Mouse (Mus musculus): Measurements from ENCODE around the gene Terf2ip. TPM values are rescaled to one million over a fixed set of nuclear protein-coding genes. Genes with fewer than 3 reads are reported as not detected.

Terf2ip gene
- polyA plus RNA-seq, 1 experiment from 2014 or later: 57.4 TPM

DNA sequence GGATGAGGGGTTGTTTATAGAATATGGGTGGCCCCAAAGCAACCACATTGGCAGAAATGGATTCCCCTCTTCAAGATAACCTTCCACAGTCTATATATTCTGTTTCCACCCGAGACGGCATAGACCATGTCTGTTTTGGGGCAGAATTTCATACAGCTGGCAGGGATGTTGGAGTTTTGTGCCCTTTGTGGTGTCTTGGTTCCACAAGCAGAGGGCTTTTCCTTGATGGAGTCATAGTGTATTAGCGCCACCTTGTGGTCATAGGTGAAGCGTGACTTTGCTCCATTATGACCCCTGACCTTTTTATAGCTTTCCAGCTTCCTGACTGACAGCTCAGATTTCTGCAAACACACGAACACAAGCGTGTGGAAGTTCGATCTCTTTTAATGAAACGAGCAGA lies 23.4 kb downstream of the Terf2ip start:
- Histone ChIP-seq H3K9me3 (ENCODE audit: control insufficient read depth, low read length) (no peaks in the 10 kb centered on the region), H3K9ac (no peak overlapping the region), H3K4me1 (replicated peaks; ENCODE audit: control insufficient read depth, insufficient read depth, low read length) (no peaks in the 10 kb centered on the region), H3K36me3 (replicated peaks; ENCODE audit: control insufficient read depth, insufficient read depth) (no peaks in the 10 kb centered on the region), H3K4me2 (replicated peaks) (no peak overlapping the region), H3K27me3 (ENCODE audit: control insufficient read depth, insufficient read depth, low read length) (no peaks in the 10 kb centered on the region), H3K4me3 (replicated peaks; ENCODE audit: low read length) (no peak overlapping the region), H3K27ac (no peak overlapping the region)
- ATAC-seq (ENCODE audit: low FRiP score): no peak
- WGBS: 14% methylated on average over 8 of the region's 8 CpGs
- DNase-seq (ENCODE audit: low spot score): peak; percentile 64

DNA sequence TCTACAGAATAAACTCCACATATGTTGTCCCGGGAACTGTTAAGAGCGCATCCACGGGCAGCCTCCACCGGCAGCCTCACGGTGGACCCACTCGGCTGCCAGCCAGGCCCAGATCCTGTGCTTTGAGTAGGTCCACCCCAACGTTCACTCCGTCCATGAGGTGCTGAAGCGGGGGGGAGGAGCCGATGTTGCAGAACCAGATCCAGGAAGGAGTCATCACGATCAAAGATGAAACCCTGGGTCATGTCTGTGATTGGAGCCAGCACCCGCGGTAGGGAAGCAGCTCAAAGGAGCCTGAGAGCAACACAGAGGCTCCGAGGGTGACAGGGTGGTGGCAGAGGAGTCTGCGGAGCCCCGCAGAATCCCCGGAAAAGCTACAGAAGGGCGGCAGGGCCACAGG lies 26.3 kb downstream of the Terf2ip start:
- Histone ChIP-seq H3K9me3 (ENCODE audit: control insufficient read depth, low read length) (no peaks in the 10 kb centered on the region), H3K4me3 (replicated peaks; ENCODE audit: low read length) (no peak overlapping the region), H3K36me3 (replicated peaks; ENCODE audit: control insufficient read depth, insufficient read depth) (no peaks in the 10 kb centered on the region), H3K4me1 (replicated peaks; ENCODE audit: control insufficient read depth, insufficient read depth, low read length) (no peaks in the 10 kb centered on the region), H3K27ac (no peak overlapping the region), H3K4me2 (replicated peaks) (no peak overlapping the region), H3K9ac (no peak overlapping the region), H3K27me3 (ENCODE audit: control insufficient read depth, insufficient read depth, low read length) (no peaks in the 10 kb centered on the region)
- DNase-seq (ENCODE audit: low spot score) (no peak), ATAC-seq (ENCODE audit: low FRiP score) (no peak)
- 83% methylated on average over 18 of the region's 18 CpGs for WGBS

DNA sequence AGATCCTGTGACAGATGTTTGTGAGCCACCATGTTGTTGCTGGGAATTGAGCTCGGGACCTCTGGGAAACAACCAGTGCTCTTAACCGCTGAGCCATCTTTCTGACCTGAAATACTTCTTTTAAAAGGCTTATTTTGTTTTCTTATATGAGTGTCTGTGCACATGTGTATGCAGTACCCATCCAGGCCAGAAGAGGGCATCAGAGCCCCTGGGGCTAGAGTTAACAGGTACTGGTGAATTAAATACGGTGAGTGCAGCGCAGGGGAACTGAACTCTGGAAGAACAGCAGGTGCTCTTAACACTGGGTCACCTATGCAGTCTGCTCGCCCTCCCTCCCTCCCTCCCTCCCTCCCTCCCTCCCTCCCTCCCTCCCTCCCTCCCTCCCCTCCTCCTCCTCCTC lies 34.0 kb downstream of the Terf2ip start:
- no peaks in the 10 kb centered on the region for H3K4me1 ChIP-seq (replicated peaks; ENCODE audit: control insufficient read depth, insufficient read depth, low read length)
- 83% methylated on average over 5 of the region's 5 CpGs for WGBS
- H3K4me2 ChIP-seq (replicated peaks): no peak overlapping the region
- H3K36me3 ChIP-seq (replicated peaks; ENCODE audit: control insufficient read depth, insufficient read depth): no peaks in the 10 kb centered on the region
- H3K27me3 ChIP-seq (ENCODE audit: control insufficient read depth, insufficient read depth, low read length): no peaks in the 10 kb centered on the region
- ATAC-seq (ENCODE audit: low FRiP score): no peak
- no peak overlapping the region for H3K27ac ChIP-seq
- no peak for DNase-seq (ENCODE audit: low spot score)
- H3K9me3 ChIP-seq (ENCODE audit: control insufficient read depth, low read length): no peaks in the 10 kb centered on the region
- H3K4me3 ChIP-seq (replicated peaks; ENCODE audit: low read length): no peak overlapping the region
- H3K9ac ChIP-seq: no peak overlapping the region

DNA sequence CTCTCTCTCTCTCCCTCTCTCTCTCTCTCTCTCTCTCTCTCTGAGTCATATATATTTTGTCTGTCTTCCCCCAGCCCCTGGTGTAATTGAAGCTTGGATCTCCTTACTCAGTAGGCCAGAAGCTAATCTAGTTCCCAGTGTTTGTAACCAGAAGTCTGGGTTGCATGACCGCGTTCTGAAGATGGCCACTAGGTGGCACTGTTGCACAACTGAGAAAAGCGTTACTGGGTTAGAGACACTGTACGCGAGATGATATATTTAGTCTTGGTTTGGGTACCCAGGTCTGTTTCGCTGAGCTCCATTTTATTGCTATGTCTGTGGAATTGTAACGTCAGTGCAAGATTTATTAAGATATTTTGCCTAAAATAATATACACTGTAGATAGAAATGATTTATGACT lies 34.7 kb downstream of the Terf2ip start:
- H3K27ac ChIP-seq: no peak overlapping the region
- no peak overlapping the region for H3K9ac ChIP-seq
- no peaks in the 10 kb centered on the region for H3K27me3 ChIP-seq (ENCODE audit: control insufficient read depth, insufficient read depth, low read length)
- no peaks in the 10 kb centered on the region for H3K4me1 ChIP-seq (replicated peaks; ENCODE audit: control insufficient read depth, insufficient read depth, low read length)
- ATAC-seq (ENCODE audit: low FRiP score): peak; percentile 70; the same call in 1 of the 2 replicates
- WGBS: 4% methylated on average over 7 of the region's 7 CpGs
- no peaks in the 10 kb centered on the region for H3K36me3 ChIP-seq (replicated peaks; ENCODE audit: control insufficient read depth, insufficient read depth)
- H3K9me3 ChIP-seq (ENCODE audit: control insufficient read depth, low read length): no peaks in the 10 kb centered on the region
- peak; percentile 98 for DNase-seq (ENCODE audit: low spot score)
- H3K4me2 ChIP-seq (replicated peaks): no peak overlapping the region
- no peak overlapping the region for H3K4me3 ChIP-seq (replicated peaks; ENCODE audit: low read length)

DNA sequence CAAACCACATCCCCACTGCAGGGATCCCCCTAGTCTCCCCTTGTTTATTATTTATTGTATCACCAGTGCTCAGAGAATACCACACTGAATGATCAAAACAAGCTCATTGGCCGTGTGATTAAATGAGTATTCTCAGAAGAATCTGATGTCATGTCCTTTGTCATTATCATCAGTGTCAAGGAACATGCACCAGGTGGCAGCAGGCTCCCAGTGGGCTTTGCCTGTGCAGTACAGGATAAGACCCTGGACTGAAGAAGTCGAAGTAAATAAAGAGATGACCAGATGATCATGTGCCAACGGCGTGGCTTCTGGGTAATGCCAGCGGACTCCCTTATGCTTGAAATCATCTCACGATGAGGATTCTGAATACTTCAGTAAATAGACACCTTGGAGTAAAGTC lies 37.1 kb downstream of the Terf2ip start:
- Histone ChIP-seq H3K4me3 (replicated peaks; ENCODE audit: low read length) (no peak overlapping the region), H3K9me3 (ENCODE audit: control insufficient read depth, low read length) (no peaks in the 10 kb centered on the region), H3K9ac (no peak overlapping the region), H3K27ac (no peak overlapping the region), H3K4me2 (replicated peaks) (no peak overlapping the region), H3K27me3 (ENCODE audit: control insufficient read depth, insufficient read depth, low read length) (no peaks in the 10 kb centered on the region), H3K36me3 (replicated peaks; ENCODE audit: control insufficient read depth, insufficient read depth) (no peaks in the 10 kb centered on the region), H3K4me1 (replicated peaks; ENCODE audit: control insufficient read depth, insufficient read depth, low read length) (no peaks in the 10 kb centered on the region)
- no peak for ATAC-seq (ENCODE audit: low FRiP score)
- no peak for DNase-seq (ENCODE audit: low spot score)
- WGBS: 75% methylated on average over 6 of the region's 6 CpGs

DNA sequence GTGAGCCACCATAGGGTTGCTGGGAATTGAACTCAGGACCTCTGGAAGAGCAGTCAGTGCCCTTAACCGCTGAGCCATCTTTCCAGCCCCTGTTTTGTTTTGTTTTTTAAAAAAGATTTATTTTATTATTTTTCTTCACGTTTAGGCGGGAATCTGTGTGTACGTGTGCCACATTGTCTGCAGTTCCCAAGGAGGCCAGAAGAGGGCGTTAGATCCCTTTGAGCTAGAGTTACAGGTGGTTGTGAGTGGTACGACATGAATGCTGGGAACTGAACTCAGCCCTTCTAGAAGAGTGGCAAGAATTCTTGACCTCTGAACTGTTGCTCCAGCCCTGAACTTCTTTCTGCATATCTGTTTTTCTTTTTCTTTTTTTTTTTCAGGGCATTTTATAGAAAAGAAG lies 38.8 kb downstream of the Terf2ip start:
- Histone ChIP-seq H3K9me3 (ENCODE audit: control insufficient read depth, low read length) (no peaks in the 10 kb centered on the region), H3K27me3 (ENCODE audit: control insufficient read depth, insufficient read depth, low read length) (no peaks in the 10 kb centered on the region), H3K4me1 (replicated peaks; ENCODE audit: control insufficient read depth, insufficient read depth, low read length) (no peaks in the 10 kb centered on the region), H3K27ac (no peak overlapping the region), H3K36me3 (replicated peaks; ENCODE audit: control insufficient read depth, insufficient read depth) (no peaks in the 10 kb centered on the region), H3K4me2 (replicated peaks) (no peak overlapping the region), H3K4me3 (replicated peaks; ENCODE audit: low read length) (no peak overlapping the region), H3K9ac (no peak overlapping the region)
- DNase-seq (ENCODE audit: low spot score): no peak
- ATAC-seq (ENCODE audit: low FRiP score): no peak
- WGBS: 82% methylated on average over 6 of the region's 6 CpGs

DNA sequence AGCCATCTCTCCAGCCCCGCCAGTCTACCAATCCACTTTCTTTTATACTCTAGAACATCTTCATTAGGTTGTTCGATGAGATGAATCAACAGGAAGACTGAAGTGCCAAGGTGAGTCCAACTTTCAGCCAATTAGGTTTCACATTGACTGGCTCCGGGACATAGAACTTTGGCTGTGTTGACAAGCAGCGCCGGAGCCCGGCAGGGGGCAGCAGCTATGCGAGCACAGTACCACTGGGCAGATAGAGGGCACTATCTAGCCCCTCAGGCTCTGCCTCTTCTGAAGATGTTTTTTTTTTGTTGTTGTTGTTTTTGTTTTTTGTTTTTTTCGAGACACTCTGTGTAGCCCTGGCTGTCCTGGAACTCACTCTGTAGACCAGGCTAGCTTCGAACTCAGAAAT lies 40.3 kb downstream of the Terf2ip start:
- no peaks in the 10 kb centered on the region for H3K9me3 ChIP-seq (ENCODE audit: control insufficient read depth, low read length)
- H3K27ac ChIP-seq: no peak overlapping the region
- no peak for ATAC-seq (ENCODE audit: low FRiP score)
- H3K27me3 ChIP-seq (ENCODE audit: control insufficient read depth, insufficient read depth, low read length): no peaks in the 10 kb centered on the region
- DNase-seq (ENCODE audit: low spot score): no peak
- H3K9ac ChIP-seq: no peak overlapping the region
- no peak overlapping the region for H3K4me3 ChIP-seq (replicated peaks; ENCODE audit: low read length)
- no peak overlapping the region for H3K4me2 ChIP-seq (replicated peaks)
- 83% methylated on average over 9 of the region's 9 CpGs for WGBS
- no peaks in the 10 kb centered on the region for H3K4me1 ChIP-seq (replicated peaks; ENCODE audit: control insufficient read depth, insufficient read depth, low read length)
- H3K36me3 ChIP-seq (replicated peaks; ENCODE audit: control insufficient read depth, insufficient read depth): no peaks in the 10 kb centered on the region

DNA sequence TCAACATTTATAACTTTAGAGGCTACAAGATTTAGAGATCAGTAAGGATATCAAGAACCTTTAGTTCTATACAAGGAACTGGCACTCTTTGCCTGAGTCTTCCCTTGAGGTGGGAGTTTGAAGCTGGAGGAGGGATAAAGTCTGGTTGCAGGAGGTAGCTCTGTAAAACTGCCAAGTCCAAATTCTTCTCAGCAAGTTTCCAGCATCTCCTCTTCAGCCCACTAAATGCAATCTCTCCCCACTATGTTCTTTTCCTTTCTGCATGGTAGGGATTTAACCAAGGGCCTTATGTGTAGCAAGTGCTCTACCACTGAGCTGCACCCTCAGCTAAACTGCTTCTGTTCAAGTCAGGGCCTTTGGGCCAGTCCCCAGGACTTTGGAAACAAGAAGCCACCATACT lies 43.3 kb downstream of the Terf2ip start:
- H3K27ac ChIP-seq: no peak overlapping the region
- no peaks in the 10 kb centered on the region for H3K9me3 ChIP-seq (ENCODE audit: control insufficient read depth, low read length)
- no peaks in the 10 kb centered on the region for H3K36me3 ChIP-seq (replicated peaks; ENCODE audit: control insufficient read depth, insufficient read depth)
- H3K27me3 ChIP-seq (ENCODE audit: control insufficient read depth, insufficient read depth, low read length): no peaks in the 10 kb centered on the region
- H3K4me1 ChIP-seq (replicated peaks; ENCODE audit: control insufficient read depth, insufficient read depth, low read length): no peaks in the 10 kb centered on the region
- no peak overlapping the region for H3K4me3 ChIP-seq (replicated peaks; ENCODE audit: low read length)
- no peak overlapping the region for H3K4me2 ChIP-seq (replicated peaks)
- no peak overlapping the region for H3K9ac ChIP-seq
- no peak for ATAC-seq (ENCODE audit: low FRiP score)
- no peak for DNase-seq (ENCODE audit: low spot score)

DNA sequence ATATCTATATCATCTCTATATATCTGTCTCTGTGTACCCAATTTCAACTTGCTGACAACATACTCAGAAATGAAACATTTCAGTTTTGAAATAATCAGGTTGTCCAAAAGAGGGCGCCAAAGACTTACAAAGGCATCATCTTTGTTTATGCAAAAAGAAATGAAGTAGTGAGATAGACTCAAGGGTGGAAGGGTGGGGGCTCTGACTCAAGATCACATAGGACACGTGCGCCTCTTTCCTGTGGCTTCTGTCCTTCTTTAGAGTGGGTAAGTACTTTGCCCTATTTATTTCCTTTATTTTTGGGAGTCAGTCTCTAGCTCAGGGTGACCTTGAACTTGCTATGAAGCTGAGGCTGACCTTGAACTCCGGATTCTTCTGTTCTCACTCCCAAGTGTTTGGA lies 50.2 kb downstream of the Terf2ip start:
- Histone ChIP-seq H3K9me3 (ENCODE audit: control insufficient read depth, low read length) (no peaks in the 10 kb centered on the region), H3K9ac (no peak overlapping the region), H3K27me3 (ENCODE audit: control insufficient read depth, insufficient read depth, low read length) (no peaks in the 10 kb centered on the region), H3K4me1 (replicated peaks; ENCODE audit: control insufficient read depth, insufficient read depth, low read length) (no peaks in the 10 kb centered on the region), H3K4me2 (replicated peaks) (no peak overlapping the region), H3K4me3 (replicated peaks; ENCODE audit: low read length) (no peak overlapping the region), H3K27ac (no peak overlapping the region), H3K36me3 (replicated peaks; ENCODE audit: control insufficient read depth, insufficient read depth) (no peaks in the 10 kb centered on the region)
- peak; percentile 94 for DNase-seq (ENCODE audit: low spot score)
- 39% methylated on average over 4 of the region's 4 CpGs for WGBS
- ATAC-seq (ENCODE audit: low FRiP score): no peak
